Mouse (Mus musculus) left cerebral cortex, postnatal 10 days (tissue): ENCODE measurements around the gene Mllt10. TPM values are rescaled to one million over a fixed set of nuclear protein-coding genes. Genes with fewer than 3 reads are reported as not detected.
"Not testable (repeated sequence)": the region's sequence is repeated elsewhere in the genome, so short reads cannot be mapped to it uniquely, and the experiment has no call there.

Experiments used
- DNase-seq, 2 experiments: peaks; one replicate each; pipeline ENCODE4 v3.0.0; 2021 to 2022; ENCODE audit warnings: low spot score in 2 of 2, mixed read lengths in 1 of 2; ENCODE audit errors: extremely low spot score in 1 of 2
- intact Hi-C: fragments of 180-260 bp; cut with DNase I; formaldehyde crosslinking; loops from one replicate; pipeline ENCODE4 v1.15.1; 2025
- total RNA-seq, 2 experiments: library from RNA; stranded (reverse); gene quantifications; 2 replicates each; pipeline ENCODE4 v1.2.3; 2021

Gene Mllt10
- total RNA-seq, 2 experiments from 2014 or later: 40.2 to 41.9 TPM

DNA sequence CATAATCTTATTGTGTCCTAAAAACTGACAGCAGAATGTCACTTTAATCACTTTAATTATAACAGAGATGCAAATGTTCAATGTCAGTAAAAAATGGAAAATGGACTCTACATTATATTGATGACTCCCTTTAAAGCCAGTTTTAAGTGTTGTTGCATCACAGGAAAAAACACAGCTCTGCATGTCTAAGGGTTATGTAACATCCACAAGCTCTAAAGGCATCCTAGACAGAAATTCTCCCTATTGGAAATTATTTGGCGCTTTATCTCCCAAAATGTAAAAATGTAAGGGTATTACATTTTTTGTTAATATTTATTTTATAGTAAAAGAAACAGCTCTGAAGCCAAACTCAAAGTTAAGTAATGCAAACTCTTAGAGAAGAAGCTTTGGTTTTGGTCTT is 4.9 kb downstream of the Mllt10 start:
- intact Hi-C loops: loop anchor here (2.0 to 10.0 kb wide), 2 partner anchors 31 to 615 kb away; partner anchors contain the start of genes Bmi1 and Commd3
- DNase-seq: no peak

- no peak for DNase-seq
- intact Hi-C loops: no loop called here
These were observed 5.4 kb downstream of the Mllt10 start for GRCm38 (mm10) chr2:18060396-18060795.

- intact Hi-C loops: no loop called here
- peak in 1 of 2 experiments; percentile 65 for DNase-seq
These were observed 8.8 kb downstream of the Mllt10 start for GRCm38 (mm10) chr2:18063763-18064251.

- peak; percentile 86 to 97 for DNase-seq
- intact Hi-C loops: no loop called here
These were observed 9.4 kb downstream of the Mllt10 start for GRCm38 (mm10) chr2:18064356-18064858.

DNA sequence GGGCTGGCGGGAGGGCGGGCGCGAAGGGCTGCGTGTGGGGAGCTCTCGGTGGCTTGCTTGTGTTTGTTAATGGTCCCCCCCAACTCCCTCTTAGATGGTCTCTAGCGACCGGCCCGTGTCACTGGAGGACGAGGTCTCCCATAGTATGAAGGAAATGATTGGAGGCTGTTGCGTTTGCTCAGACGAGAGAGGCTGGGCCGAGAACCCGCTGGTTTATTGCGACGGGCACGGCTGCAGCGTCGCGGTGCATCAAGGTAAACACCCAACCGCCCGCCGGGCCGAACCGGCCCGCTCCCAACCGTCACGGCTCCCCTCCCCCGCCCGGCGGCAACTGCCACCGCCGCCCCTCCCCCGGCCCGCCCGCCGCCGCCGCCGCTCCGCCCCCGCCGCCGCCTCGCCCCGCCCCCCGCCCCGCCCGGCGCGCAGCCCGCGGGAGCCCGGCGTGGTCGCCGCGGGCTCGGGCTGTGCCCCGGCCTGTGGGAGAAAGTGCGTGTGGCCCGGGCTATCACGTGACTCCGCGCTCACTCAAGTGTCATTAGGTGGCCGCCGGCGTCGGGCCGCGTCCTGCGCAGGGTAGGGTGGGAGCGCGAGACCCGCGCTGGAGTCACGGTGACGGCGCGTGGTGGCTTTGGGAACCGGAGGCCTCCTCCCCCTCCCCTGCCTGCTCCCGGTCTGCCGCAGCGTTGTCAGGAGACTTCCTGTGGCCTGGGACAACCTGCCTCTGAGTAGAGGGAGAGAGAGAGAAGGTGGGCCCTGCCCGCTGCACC is 10.1 kb downstream of the Mllt10 start:
- DNase-seq: peak; percentile 53 to 88
- intact Hi-C loops: no loop called here

GRCm38 (mm10) chr2:18065708-18066030 is 10.6 kb downstream of the Mllt10 start:
- no peak for DNase-seq

GRCm38 (mm10) chr2:18066436-18066835 is 11.4 kb downstream of the Mllt10 start:
- intact Hi-C loops: no loop called here
- no peak for DNase-seq

More at GRCm38 (mm10) chr2:18065708-18066030, 10.6 kb downstream of the Mllt10 start:
- intact Hi-C loops: no loop called here

GRCm38 (mm10) chr2:18068071-18068796 is 13.2 kb downstream of the Mllt10 start:
- no peak for DNase-seq
- intact Hi-C loops: no loop called here

DNA sequence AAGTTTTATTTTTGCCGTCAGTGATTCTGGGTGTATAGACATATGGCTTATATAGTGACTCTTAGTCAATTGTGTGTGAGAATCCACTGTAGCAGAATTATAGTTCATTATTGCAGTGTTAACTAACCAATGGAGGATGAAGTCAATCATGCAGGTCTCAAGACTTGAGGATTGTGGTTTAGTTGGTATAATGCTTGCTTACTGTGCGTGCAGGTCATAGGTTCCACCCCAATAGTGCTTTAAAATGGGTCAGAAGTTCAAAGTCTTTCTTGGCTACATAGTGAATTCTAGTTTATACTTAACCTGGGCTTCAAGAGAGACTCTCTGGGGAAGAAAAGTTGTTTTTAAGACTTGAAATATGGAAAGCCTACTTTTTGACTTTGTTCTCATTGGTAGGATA is 16.9 kb downstream of the Mllt10 start:
- intact Hi-C loops: no loop called here

DNA sequence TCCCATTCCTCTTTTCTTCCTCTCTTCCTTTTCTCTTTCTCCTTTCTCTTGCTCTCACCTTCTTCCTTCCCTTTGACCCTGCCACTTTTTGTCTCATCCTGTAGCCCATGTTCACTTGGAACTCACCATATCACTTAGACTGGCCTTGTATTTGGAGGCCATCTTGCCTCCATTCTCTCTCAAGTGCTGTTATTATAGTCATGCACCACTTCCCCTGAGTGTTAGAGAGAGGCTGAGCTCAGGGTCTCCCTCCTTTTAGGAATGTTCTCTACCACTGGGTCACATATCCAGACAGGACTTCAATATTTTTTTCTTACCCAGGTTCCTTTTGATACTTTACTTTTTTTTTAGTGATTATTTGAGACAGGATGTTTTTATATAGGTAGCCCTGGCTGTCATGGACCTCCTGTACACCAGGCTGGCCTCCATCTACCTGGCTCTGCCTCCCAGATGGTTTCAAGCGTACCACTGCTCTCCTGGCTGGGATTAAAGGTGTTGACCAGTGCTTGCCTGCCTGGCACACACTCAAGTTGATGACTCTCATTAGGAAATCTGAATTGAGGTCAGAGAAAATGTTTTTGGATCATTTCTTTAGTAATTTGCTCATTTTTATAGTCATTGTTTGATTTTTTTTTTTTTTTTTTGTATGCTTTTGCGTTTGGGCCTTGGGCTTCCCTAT is 25.3 kb downstream of the Mllt10 start:
- DNase-seq: no peak
- intact Hi-C loops: no loop called here

More for the DNA sequence above, 16.9 kb downstream of the Mllt10 start:
- DNase-seq: no peak

GRCm38 (mm10) chr2:18087695-18088094 is 32.7 kb downstream of the Mllt10 start:
- DNase-seq, intact Hi-C loops: not testable (repeated sequence)

GRCm38 (mm10) chr2:18093858-18094257 is 38.8 kb downstream of the Mllt10 start:
- DNase-seq: no peak
- intact Hi-C loops: no loop called here

GRCm38 (mm10) chr2:18094319-18094718 is 39.3 kb downstream of the Mllt10 start:
- no peak for DNase-seq
- intact Hi-C loops: no loop called here

DNA sequence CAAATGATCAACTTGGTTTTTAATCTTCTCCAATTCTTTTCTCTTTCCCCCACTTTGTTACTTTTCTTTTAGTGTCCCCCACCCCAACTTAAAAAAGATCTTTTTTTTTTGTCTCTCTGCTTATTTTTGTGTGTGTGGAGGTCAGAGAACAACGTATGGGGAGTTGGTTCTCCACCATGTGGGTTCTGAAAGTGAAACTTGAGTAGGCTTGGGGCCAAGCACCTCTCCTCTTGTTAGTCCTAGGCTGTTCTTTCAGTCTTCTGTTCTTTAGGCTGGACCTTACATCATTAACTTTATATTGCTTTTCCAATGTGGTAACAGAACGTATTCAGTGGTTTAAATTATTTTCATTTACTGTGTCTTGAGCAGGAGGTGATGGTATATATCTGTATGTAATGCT is 40.8 kb downstream of the Mllt10 start:
- DNase-seq: no peak
- intact Hi-C loops: no loop called here

DNA sequence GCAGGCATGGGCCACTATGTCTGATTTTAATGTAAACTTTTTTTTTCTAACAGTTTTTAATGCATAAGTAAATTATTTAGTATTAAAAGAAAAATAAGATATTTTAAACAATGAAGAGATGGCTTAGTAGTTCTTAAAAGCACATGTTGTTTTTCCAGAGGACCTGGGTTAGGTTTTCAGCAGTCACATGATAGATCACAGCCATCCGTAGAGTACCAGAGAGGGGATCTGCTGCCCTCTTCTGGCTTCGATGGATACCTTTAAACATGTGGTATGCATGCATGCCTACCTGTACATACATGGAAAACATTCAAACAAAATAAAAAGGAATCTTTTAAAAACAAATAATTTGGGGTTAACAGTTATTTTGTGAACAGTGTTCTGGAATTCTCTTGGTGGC is 45.9 kb downstream of the Mllt10 start:
- intact Hi-C loops: no loop called here
- DNase-seq: no peak

- intact Hi-C loops: no loop called here
- no peak for DNase-seq
These were observed 52.5 kb downstream of the Mllt10 start for GRCm38 (mm10) chr2:18107561-18107960.

GRCm38 (mm10) chr2:18108214-18108613 is 53.2 kb downstream of the Mllt10 start:
- no peak for DNase-seq
- intact Hi-C loops: no loop called here

DNA sequence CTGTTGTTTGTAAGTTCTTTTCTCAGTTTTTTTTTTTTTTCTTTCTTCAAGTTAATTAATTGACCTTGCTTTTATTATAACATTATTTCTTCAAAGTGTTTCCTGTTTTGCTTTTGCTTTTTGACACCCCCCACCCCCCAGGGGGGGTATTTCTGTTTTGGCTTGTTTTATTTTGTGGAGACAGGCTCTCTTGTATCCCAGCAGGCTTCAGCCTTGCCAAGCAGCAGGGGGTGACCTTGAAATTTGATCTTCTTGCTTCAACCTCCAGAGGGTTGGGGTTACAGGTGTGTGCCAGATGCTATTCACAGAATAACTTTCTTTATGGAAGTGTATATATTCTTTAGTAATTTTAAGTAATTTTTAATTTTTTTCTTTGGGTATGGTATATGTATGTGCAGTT is 56.4 kb downstream of the Mllt10 start:
- DNase-seq: no peak
- intact Hi-C loops: no loop called here

DNA sequence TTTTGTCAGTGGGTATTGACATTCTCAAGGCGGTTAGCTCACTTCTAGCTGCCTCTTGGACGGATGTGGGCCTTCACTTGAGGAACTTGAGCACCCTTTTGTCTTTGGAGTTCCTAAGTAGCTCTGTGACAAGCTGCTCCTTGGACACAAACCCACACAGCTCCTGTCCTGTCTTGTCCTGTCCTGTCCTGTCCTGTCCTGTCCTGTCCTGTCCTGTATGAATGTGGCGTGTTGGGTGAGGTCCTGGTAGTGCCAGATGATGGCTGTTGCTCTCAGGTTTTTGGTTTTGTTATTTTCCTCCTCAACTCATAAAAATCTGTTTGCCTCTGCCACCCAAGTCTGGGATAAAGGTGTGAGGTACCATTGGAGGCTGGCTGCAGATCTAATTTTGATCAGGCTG is 61.4 kb downstream of the Mllt10 start:
- no peak for DNase-seq
- intact Hi-C loops: no loop called here
